8 mouse cellular contexts compared by ENCODE assay signal in the genomic region with DNA sequence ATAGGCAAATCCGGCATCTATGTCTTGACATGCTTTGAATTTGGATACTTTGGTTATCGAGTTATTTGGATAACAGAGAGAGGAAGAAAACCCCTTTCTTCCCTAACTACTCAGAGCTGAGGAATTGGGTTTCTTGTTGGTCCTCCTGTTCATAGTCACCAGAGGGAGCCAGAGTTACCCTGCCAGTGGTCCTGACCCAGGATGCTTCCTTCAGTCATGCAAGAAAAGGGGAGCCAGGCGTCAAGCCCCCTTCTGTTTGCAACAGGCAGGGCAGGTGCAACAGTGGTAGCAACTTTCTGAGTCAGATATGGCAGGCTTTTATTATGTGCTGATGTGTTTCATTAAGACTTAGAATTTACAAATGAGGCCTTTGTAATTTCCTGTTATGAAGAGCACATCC.
DNase-seq lines count a peak whose midpoint lies in the region; ATAC-seq and TF ChIP-seq lines count a peak whose summit lies in the region.

No protein-coding gene starts in this region.

- no peaks in the 10 kb centered on the region for H3K27me3 ChIP-seq in kidney, embryonic 15.5 days
- no peaks in the 10 kb centered on the region for H3K27me3 ChIP-seq in C2C12 (ENCODE audit: control insufficient read depth, insufficient read depth, insufficient read length)
- peaks cover 19% of the 10 kb centered on the region for H3K27me3 ChIP-seq in Patski
- no peaks in the 10 kb centered on the region for H3K27me3 ChIP-seq in forebrain, embryonic 13.5 days

- no peaks in the 10 kb centered on the region for H3K79me2 ChIP-seq in C2C12 (ENCODE audit: control insufficient read depth, insufficient read depth)

- H3K27ac ChIP-seq in kidney, embryonic 15.5 days = no peak overlapping the region
- no peak overlapping the region for H3K27ac ChIP-seq in forebrain, embryonic 13.5 days

- in situ Hi-C loops in Patski (cut with MboI; ENCODE audit: low pct_unique_long_range_greater_than_20kb) = no loop called here

- no peaks in the 10 kb centered on the region for H3K9me3 ChIP-seq in kidney, embryonic 15.5 days (replicated peaks)
- H3K9me3 ChIP-seq in forebrain, embryonic 13.5 days (replicated peaks) = no peaks in the 10 kb centered on the region

- no peaks in the 10 kb centered on the region for H3K36me3 ChIP-seq in kidney, embryonic 15.5 days
- H3K36me3 ChIP-seq in C2C12 (ENCODE audit: control insufficient read depth, insufficient read depth) = no peaks in the 10 kb centered on the region
- no peaks in the 10 kb centered on the region for H3K36me3 ChIP-seq in forebrain, embryonic 13.5 days (ENCODE audit: poor library complexity, severe bottlenecking)

- TF ChIP-seq CTCF in C2C12 (IDR thresholded peaks at IDR 0.05; ENCODE audit: control insufficient read depth, insufficient read depth, insufficient read length) (peak; percentile 33), Patski (IDR thresholded peaks at IDR 0.05) (peak; percentile 68)

- DNase-seq in kidney, postnatal 14 days = no peak
- DNase-seq in Patski (ENCODE audit: low read depth, low spot score) = no peak
- no peak for DNase-seq in yolk sac, embryonic 10.5 days (ENCODE audit: low spot score)
- DNase-seq in frontal cortex, postnatal 36 days (ENCODE audit: low spot score in 2 of 2) = no peak

- no peaks in the 10 kb centered on the region for H3K79me3 ChIP-seq in C2C12 (ENCODE audit: low read depth)

- H3K4me1 ChIP-seq in kidney, embryonic 15.5 days = no peaks in the 10 kb centered on the region
- no peaks in the 10 kb centered on the region for H3K4me1 ChIP-seq in forebrain, embryonic 13.5 days

- ATAC-seq in kidney, embryonic 15.5 days (replicated peaks; ENCODE audit: low FRiP score) = peak; percentile 64; the same call in 1 of the 2 replicates
- ATAC-seq in Patski = peak; percentile 79
- ATAC-seq in forebrain, embryonic 13.5 days = peak; percentile 87
- ATAC-seq in megakaryocyte-erythroid progenitor cell, adult 5-6 weeks (replicated peaks; ENCODE audit: low FRiP score, low TSS enrichment, poor library complexity, severe bottlenecking) = peak; percentile 97

- CTCF ChIA-PET in Patski (lab: Charles Lee) = interaction anchor here (1.2 kb wide), 1 partner anchor 222 kb away, joined by 3 read pairs; no protein-coding TSS in a partner anchor

- 33% methylated on average over 3 of the region's 3 CpGs for WGBS in kidney, embryonic 15.5 days
- WGBS in forebrain, embryonic 13.5 days = 35% methylated on average over 3 of the region's 3 CpGs

- no peak overlapping the region for H3K9ac ChIP-seq in kidney, embryonic 15.5 days
- no peak overlapping the region for H3K9ac ChIP-seq in forebrain, embryonic 13.5 days

- POLR2A ChIA-PET in Patski (lab: Charles Lee) = no interaction called here

- H3K4me3 ChIP-seq in kidney, embryonic 15.5 days (replicated peaks) = no peak overlapping the region
- no peak overlapping the region for H3K4me3 ChIP-seq in C2C12 (ENCODE audit: insufficient read depth, poor library complexity, severe bottlenecking)
- no peak overlapping the region for H3K4me3 ChIP-seq in forebrain, embryonic 13.5 days

- no peak overlapping the region for H3K4me2 ChIP-seq in kidney, embryonic 15.5 days
- H3K4me2 ChIP-seq in forebrain, embryonic 13.5 days = no peak overlapping the region

- no peak overlapping the region for H3ac ChIP-seq in C2C12 (ENCODE audit: control insufficient read depth, insufficient read length, low read depth)

TF ChIP-seq in C2C12, 6 proteins besides CTCF, POLR2A, EP300 and RAD21:
- no peak for TF ChIP-seq USF1 (IDR thresholded peaks at IDR 0.05; ENCODE audit: low read depth)
- TF ChIP-seq CEBPB (IDR thresholded peaks at IDR 0.05; ENCODE audit: low read depth) = no peak
- TF ChIP-seq FOSL1 (IDR thresholded peaks at IDR 0.05; ENCODE audit: insufficient read depth, low read length, poor library complexity, severe bottlenecking) = no peak
- no peak for TF ChIP-seq MAX (IDR thresholded peaks at IDR 0.05)
- no peak for TF ChIP-seq MYOD1 (IDR thresholded peaks at IDR 0.05; ENCODE audit: control insufficient read depth, insufficient read length, low read depth)
- no peak for TF ChIP-seq MYOG (IDR thresholded peaks at IDR 0.05; ENCODE audit: control insufficient read depth, extremely low read depth, insufficient read length)
